ENCODE assay signal across 9 mouse cellular contexts in the genomic region with DNA sequence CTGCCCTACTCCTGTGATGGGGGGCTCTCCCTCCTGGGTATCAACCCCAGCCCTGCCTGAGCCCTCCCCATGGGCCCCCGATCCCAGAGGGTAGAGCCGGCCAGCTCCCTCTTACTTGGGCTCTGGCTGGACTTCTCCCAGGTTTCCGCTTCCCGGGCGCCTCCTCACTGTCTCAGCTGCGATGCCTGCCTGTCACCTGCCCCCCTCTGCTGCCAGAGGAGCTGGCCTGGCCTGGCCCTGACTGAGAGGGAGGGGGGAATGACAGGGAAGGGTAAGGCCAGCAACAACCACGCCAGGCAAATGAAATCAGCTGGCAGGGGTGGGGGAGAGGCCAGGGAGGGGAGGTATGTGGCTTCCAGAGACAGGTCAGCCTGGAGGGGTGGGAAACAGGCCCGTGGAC. TPM values are rescaled to one million over a fixed set of nuclear protein-coding genes. Genes with fewer than 3 reads are reported as not detected.
A peak's percentile ranks its signal among the peaks of the same experiment; 100 is the strongest.
DNase-seq lines count a peak whose midpoint lies in the region; ATAC-seq lines count a peak whose summit lies in the region.
"Had no signal": no experiment of that assay in that cellular context is flagged by ENCODE, and none has a peak within 500 bp of the region (broad histone marks: within the 10 kb centered on the region; RNA-seq: fewer than 3 reads in every experiment).

No protein-coding gene starts in this region.

- peak; percentile 68 to 71 for DNase-seq in cerebellum, postnatal 10 days
- DNase-seq in cerebellum, adult 9-11 months: no peak
- peak; percentile 88 for DNase-seq in midbrain, embryonic 11.5 days (ENCODE audit: low spot score, missing footprints)
- no peak for DNase-seq in right cerebral cortex, postnatal 36 days (ENCODE audit: low spot score in 2 of 2)
- no peak for DNase-seq in ovary, postnatal 36 days (ENCODE audit: low spot score)

- H3K4me1 ChIP-seq in embryonic facial prominence, embryonic 12.5 days: peaks cover 17% of the 10 kb centered on the region
- peaks cover 18% of the 10 kb centered on the region for H3K4me1 ChIP-seq in heart, embryonic 16.5 days (ENCODE audit: control insufficient read depth, insufficient read depth, low read length)
- peaks cover 16% of the 10 kb centered on the region for H3K4me1 ChIP-seq in midbrain, embryonic 11.5 days (ENCODE audit: control insufficient read depth, insufficient read depth, low read length)

- ATAC-seq in embryonic facial prominence, embryonic 12.5 days (ENCODE audit: insufficient number of reproducible peaks, insufficient read depth, low FRiP score, low TSS enrichment): no peak
- peak; percentile 30; the same call in 1 of the 2 replicates for ATAC-seq in heart, embryonic 16.5 days (replicated peaks; ENCODE audit: extremely low read depth, insufficient read depth, low FRiP score)
- peak; percentile 37 for ATAC-seq in midbrain, embryonic 11.5 days (ENCODE audit: low FRiP score)
- no peak for ATAC-seq in erythroid progenitor cell, adult 5-6 weeks (replicated peaks; ENCODE audit: low FRiP score, poor library complexity, severe bottlenecking)

- no peak overlapping the region for H3K4me3 ChIP-seq in embryonic facial prominence, embryonic 12.5 days
- H3K4me3 ChIP-seq in heart, embryonic 16.5 days (ENCODE audit: low read length): no peak overlapping the region
- no peak overlapping the region for H3K4me3 ChIP-seq in midbrain, embryonic 11.5 days (ENCODE audit: low read depth, low read length)

- peaks cover 11% of the 10 kb centered on the region for H3K36me3 ChIP-seq in embryonic facial prominence, embryonic 12.5 days
- peaks cover 11% of the 10 kb centered on the region; the same call in 1 of the 2 replicates for H3K36me3 ChIP-seq in heart, embryonic 16.5 days (ENCODE audit: control insufficient read depth, insufficient read depth)
- H3K36me3 ChIP-seq in midbrain, embryonic 11.5 days (ENCODE audit: control insufficient read depth, insufficient read depth, low read length): no peaks in the 10 kb centered on the region

- no peaks in the 10 kb centered on the region for H3K9me3 ChIP-seq in embryonic facial prominence, embryonic 12.5 days
- H3K9me3 ChIP-seq in heart, embryonic 16.5 days (replicated peaks; ENCODE audit: control insufficient read depth, low read length): no peaks in the 10 kb centered on the region
- no peaks in the 10 kb centered on the region for H3K9me3 ChIP-seq in midbrain, embryonic 11.5 days (ENCODE audit: control insufficient read depth, low read length)

- peak overlapping the region; percentile 34; the same call in 1 of the 2 replicates for H3K9ac ChIP-seq in embryonic facial prominence, embryonic 12.5 days
- peak overlapping the region; percentile 49 for H3K9ac ChIP-seq in heart, embryonic 16.5 days (ENCODE audit: low read length)
- peak overlapping the region; percentile 39 for H3K9ac ChIP-seq in midbrain, embryonic 11.5 days (ENCODE audit: low read length)

- H3K27me3 ChIP-seq in embryonic facial prominence, embryonic 12.5 days: no peaks in the 10 kb centered on the region
- no peaks in the 10 kb centered on the region for H3K27me3 ChIP-seq in heart, embryonic 16.5 days (ENCODE audit: control insufficient read depth, insufficient read depth, low read length)
- no peaks in the 10 kb centered on the region; the same call in 1 of the 2 replicates for H3K27me3 ChIP-seq in midbrain, embryonic 11.5 days (ENCODE audit: control insufficient read depth, insufficient read depth, low read length)

- H3K4me2 ChIP-seq in embryonic facial prominence, embryonic 12.5 days (replicated peaks): 0 out of 2 replicates have a peak overlapping the region, but pooled peaks have one; percentile 21
- peak overlapping the region; percentile 7; the same call in 1 of the 2 replicates for H3K4me2 ChIP-seq in heart, embryonic 16.5 days (ENCODE audit: low read depth, low read length)
- H3K4me2 ChIP-seq in midbrain, embryonic 11.5 days: no peak overlapping the region; the same call in 1 of the 2 replicates

- H3K27ac ChIP-seq in embryonic facial prominence, embryonic 12.5 days: no peak overlapping the region
- peak overlapping the region; percentile 20; the same call in 1 of the 2 replicates for H3K27ac ChIP-seq in heart, embryonic 16.5 days (ENCODE audit: low read length)
- peak overlapping the region; percentile 54 for H3K27ac ChIP-seq in midbrain, embryonic 11.5 days (ENCODE audit: low read depth, low read length)
- H3K27ac ChIP-seq: macrophage had no signal

- WGBS in embryonic facial prominence, embryonic 12.5 days: 5% methylated on average over 8 of the region's 8 CpGs
- WGBS in heart, embryonic 16.5 days: 10% methylated on average over 8 of the region's 8 CpGs
- 9% methylated on average over 8 of the region's 8 CpGs for WGBS in midbrain, embryonic 11.5 days

RNA-seq across cellular contexts. Expression of a gene that starts 0.3 kb away (rescaled TPM):
- 0.58 and 1.0 TPM in 2 replicates for polyA plus RNA-seq in embryonic facial prominence, embryonic 12.5 days (2016; fragmentation: Nextera tagmentation; extraction: Ambion mirVana)
- 3.8 and 4.2 TPM in 2 replicates for polyA plus RNA-seq in heart, embryonic 16.5 days (2015; fragmentation: Nextera tagmentation; extraction: Ambion mirVana)
- 3.8 TPM in 2 replicates for polyA plus RNA-seq in midbrain, embryonic 11.5 days (2014; fragmentation: Nextera tagmentation; extraction: Ambion mirVana)
- total RNA-seq in erythroid progenitor cell, adult 5-6 weeks (2015; ENCODE audit: low replicate concordance): not detected in 2 replicates
- total RNA-seq in erythroid progenitor cell, adult 5-6 weeks (2017; ENCODE audit: low replicate concordance): not detected in 2 replicates
- polyA plus RNA-seq: macrophage had no signal

RNA-seq across cellular contexts. Expression of a gene that starts 10.5 kb away (rescaled TPM):
- polyA plus RNA-seq in embryonic facial prominence, embryonic 12.5 days (2016; fragmentation: Nextera tagmentation; extraction: Ambion mirVana): 157 and 166 TPM in 2 replicates
- 126 and 136 TPM in 2 replicates for polyA plus RNA-seq in heart, embryonic 16.5 days (2015; fragmentation: Nextera tagmentation; extraction: Ambion mirVana)
- polyA plus RNA-seq in midbrain, embryonic 11.5 days (2014; fragmentation: Nextera tagmentation; extraction: Ambion mirVana): 225 and 244 TPM in 2 replicates
- 529 and 565 TPM in 2 replicates for total RNA-seq in erythroid progenitor cell, adult 5-6 weeks (2015; ENCODE audit: low replicate concordance)
- 409 and 459 TPM in 2 replicates for total RNA-seq in erythroid progenitor cell, adult 5-6 weeks (2017; ENCODE audit: low replicate concordance)

RNA-seq across cellular contexts. Expression of a gene that starts 10.5 kb away (rescaled TPM):
- polyA plus RNA-seq in embryonic facial prominence, embryonic 12.5 days (2016; fragmentation: Nextera tagmentation; extraction: Ambion mirVana): 191 and 197 TPM in 2 replicates
- polyA plus RNA-seq in heart, embryonic 16.5 days (2015; fragmentation: Nextera tagmentation; extraction: Ambion mirVana): 104 and 112 TPM in 2 replicates
- 139 and 143 TPM in 2 replicates for polyA plus RNA-seq in midbrain, embryonic 11.5 days (2014; fragmentation: Nextera tagmentation; extraction: Ambion mirVana)
- 35.6 and 60.5 TPM in 2 replicates for total RNA-seq in erythroid progenitor cell, adult 5-6 weeks (2015; ENCODE audit: low replicate concordance)
- 41.2 and 53.1 TPM in 2 replicates for total RNA-seq in erythroid progenitor cell, adult 5-6 weeks (2017; ENCODE audit: low replicate concordance)

RNA-seq across cellular contexts. Expression of a gene that starts 17.7 kb away (rescaled TPM):
- polyA plus RNA-seq in embryonic facial prominence, embryonic 12.5 days (2016; fragmentation: Nextera tagmentation; extraction: Ambion mirVana): 61.7 and 68.9 TPM in 2 replicates
- polyA plus RNA-seq in heart, embryonic 16.5 days (2015; fragmentation: Nextera tagmentation; extraction: Ambion mirVana): 12.3 and 15.2 TPM in 2 replicates
- 7.8 and 7.9 TPM in 2 replicates for polyA plus RNA-seq in midbrain, embryonic 11.5 days (2014; fragmentation: Nextera tagmentation; extraction: Ambion mirVana)
- total RNA-seq in erythroid progenitor cell, adult 5-6 weeks (2015; ENCODE audit: low replicate concordance): 1.1 and 2.5 TPM in 2 replicates
- total RNA-seq in erythroid progenitor cell, adult 5-6 weeks (2017; ENCODE audit: low replicate concordance): 0.83 and 3.0 TPM in 2 replicates

RNA-seq across cellular contexts. Expression of a gene that starts 24.0 kb away (rescaled TPM):
- 3.4 and 3.6 TPM in 2 replicates for polyA plus RNA-seq in embryonic facial prominence, embryonic 12.5 days (2016; fragmentation: Nextera tagmentation; extraction: Ambion mirVana)
- 2.4 and 2.7 TPM in 2 replicates for polyA plus RNA-seq in heart, embryonic 16.5 days (2015; fragmentation: Nextera tagmentation; extraction: Ambion mirVana)
- 1.6 and 2.1 TPM in 2 replicates for polyA plus RNA-seq in midbrain, embryonic 11.5 days (2014; fragmentation: Nextera tagmentation; extraction: Ambion mirVana)
- not detected in 2 replicates for total RNA-seq in erythroid progenitor cell, adult 5-6 weeks (2015; ENCODE audit: low replicate concordance)
- not detected in 2 replicates for total RNA-seq in erythroid progenitor cell, adult 5-6 weeks (2017; ENCODE audit: low replicate concordance)

Comparison
In these comparisons a context has a peak if more than half of its experiments do, and no peak if none do; other contexts are left out.
1. DNase-seq: peak in cerebellum, postnatal 10 days (2 of 2) and midbrain, embryonic 11.5 days (single experiment); none in cerebellum, adult 9-11 months (single experiment), right cerebral cortex, postnatal 36 days (0 of 2) and ovary, postnatal 36 days (single experiment).
2. ATAC-seq: peak in heart, embryonic 16.5 days (single experiment) and midbrain, embryonic 11.5 days (single experiment); none in embryonic facial prominence, embryonic 12.5 days (single experiment) and erythroid progenitor cell, adult 5-6 weeks (single experiment).
3. Peak in every context shown above with its lines, with median percentiles within 50 percentile points of each other: H3K9ac ChIP-seq.